Mouse (Mus musculus): ENCODE measurements around the gene Kcnk7.
A peak's percentile ranks its signal among the peaks of the same experiment; 100 is the strongest.

The Kcnk7 gene

DNA sequence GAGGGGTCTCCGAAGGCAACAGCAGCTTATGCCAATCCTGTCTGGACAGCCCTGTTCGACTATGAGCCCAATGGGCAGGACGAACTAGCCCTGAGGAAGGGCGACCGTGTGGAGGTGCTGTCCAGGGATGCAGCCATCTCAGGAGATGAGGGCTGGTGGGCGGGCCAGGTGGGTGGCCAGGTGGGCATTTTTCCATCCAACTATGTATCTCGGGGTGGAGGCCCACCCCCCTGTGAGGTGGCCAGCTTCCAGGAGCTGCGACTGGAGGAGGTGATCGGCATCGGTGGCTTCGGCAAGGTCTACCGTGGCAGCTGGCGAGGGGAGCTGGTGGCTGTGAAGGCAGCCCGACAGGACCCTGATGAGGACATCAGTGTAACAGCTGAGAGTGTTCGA is 13.8 kb upstream of the Kcnk7 start:
- DNase-seq: no peak

DNA sequence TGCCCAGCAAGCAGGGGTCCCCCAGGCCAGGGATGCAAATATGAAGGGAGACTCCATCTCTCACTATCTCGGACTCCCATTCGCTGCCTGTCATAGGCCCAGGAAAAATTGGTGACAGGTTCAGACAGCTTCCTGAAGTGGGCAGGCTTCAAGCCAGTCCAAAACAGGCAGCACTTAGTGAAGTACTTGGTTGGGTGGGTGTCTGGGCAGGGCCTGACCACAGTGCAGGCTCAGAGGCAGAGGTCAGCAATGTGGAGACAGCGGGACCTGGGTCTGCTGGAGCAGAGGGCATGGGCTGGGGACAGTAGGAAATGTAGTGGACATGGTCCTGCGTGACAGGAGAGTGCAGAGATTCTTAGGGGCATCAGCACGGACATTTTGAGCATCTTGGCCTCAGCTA is 12.6 kb upstream of the Kcnk7 start:
- DNase-seq: peak; percentile 29

DNA sequence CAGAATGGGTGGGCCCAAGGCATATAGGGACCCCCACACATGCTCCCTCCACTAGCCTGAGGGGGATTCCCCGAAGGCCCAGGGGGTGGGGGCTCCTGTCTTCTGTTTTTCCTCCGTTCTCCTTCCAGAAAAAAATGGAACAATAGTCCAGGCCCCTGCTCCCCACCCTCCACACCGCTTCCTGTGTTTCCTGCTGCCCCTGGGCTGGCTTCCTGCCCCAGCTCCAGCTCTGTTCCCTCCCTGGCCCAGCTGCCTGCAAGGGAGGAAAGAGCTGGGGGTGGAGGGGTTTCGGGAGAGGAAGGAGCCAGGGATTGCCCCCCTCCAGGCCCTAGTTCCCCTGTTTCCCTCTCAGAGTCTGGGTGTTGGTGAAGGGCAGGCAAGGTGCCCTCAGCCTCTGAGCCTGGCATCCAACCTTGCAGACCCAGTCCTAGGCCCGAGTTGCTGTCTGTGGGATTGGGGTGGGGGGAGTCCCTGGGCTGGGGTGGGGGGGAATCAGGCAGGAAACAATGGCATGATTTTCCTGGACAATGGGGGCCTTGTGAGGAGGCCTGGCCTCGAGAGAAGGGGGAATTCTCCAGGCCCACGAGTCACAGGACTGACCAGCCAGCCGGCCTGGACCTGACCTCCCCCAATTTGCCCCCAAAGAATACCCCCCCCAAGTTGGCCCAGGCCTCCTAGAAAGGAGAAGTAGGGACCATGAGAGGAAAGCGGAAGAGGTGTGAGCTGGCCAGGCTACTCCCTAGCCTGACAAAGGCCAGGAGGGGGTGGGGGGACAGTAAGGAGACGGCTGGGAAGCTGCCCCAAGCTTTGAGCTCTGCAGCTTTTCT is 11.9 kb upstream of the Kcnk7 start:
- DNase-seq: peak; percentile 82

DNA sequence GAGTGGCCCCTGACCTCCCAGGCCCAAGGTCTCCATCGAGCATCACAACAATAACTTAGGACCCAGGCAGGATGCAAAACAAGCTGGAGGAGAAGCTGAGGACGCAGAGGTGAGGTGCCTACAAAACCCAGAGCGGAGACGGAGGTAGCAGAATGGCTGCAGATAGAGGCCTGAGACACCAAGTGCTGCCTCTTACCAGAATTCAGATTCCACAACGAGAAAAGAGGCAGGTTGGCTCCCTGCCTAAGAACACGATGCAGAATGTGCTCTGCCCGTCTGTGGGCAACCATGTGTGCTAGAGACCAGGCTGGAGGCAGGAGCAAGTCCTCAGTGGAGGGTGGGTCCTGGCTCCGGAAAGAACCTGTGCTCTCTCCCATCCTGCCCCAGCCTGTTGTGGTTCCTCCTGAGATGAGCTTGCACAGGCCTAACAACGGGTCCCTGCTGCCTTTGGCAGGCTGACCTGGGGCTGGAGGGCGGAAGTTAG is 11.2 kb upstream of the Kcnk7 start:
- DNase-seq: peak; percentile 17

DNA sequence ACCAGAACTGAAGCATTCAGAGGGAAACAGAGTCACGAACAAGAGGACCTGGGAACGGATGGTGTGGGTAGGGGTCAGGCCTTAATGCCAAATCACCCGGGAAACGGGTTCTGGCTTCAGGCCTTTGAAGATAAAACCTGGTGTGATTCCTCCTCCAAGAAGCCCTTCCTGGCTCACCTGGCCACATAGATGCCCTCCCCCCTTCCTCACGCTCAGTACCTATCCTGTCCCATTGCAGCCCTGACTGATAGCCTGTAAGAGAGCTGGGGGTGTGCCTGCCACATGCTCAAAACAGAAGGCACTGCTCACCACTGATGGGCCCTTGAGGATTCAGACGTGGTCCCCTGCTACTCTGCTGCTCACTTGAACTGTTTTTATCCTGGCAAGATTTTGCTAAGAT is 10.4 kb upstream of the Kcnk7 start:
- no peak for DNase-seq

DNA sequence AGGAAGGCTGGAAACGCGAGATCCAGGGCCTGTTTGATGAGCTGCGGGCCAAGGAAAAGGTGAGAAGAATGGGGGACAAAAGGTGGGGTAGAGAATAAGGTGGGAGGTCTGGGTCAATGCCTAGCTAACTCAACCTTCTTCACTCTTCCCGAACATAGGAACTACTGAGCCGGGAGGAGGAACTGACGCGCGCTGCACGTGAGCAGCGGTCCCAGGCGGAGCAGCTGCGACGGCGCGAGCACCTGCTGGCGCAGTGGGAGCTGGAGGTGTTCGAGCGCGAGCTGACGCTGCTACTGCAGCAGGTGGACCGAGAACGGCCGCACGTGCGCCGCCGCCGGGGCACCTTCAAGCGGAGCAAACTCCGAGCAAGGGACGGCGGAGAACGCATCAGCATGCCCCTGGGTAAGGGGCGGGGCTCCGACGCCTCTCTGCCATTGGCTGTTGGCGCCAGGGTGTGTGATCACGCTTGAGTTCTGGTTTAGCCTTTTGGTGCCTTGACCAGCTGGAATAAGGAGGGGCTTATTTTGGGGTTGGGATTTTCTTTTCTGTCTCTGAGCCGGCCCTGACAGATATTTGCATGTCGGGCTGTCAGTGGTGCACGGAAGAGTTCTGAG is 8.2 kb upstream of the Kcnk7 start:
- no peak for DNase-seq

DNA sequence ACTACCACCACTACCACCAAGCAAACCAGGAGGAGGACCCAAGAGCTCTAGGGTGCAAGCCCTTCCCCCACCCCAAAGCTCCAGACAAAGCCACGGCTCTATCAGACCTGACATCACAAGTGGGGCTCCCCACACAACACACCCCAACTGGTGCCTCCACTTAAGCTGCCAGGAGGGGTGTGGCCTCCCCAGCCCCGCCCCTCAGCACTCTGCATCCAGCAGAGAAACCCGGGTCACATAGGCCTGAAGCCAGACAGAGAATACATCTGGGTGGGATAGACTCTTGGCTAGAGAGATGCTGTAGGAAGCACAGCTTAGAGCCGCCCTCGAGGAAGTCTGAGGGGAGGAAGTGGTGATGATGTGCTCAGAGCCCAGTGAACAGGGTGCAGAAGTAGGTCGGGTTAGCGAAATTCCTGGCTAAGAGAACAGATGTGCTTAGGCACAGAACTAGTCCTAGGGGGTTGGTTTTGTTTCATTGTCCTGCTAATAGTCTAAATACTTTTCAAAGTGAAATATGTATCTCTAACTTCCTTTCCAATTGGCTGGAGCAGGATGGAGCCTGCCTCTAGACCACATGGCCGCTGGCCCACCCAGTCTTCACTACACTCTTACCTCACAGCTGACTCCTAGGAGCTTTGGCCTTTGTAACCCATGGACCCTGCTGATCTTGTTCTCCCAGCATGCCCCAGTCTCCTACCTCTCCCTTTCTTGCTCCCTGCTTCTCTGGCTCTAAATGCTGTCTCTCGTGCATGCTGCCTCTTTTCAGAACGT is 819 bp downstream of the Kcnk7 start:
- peak; percentile 61 for DNase-seq

DNA sequence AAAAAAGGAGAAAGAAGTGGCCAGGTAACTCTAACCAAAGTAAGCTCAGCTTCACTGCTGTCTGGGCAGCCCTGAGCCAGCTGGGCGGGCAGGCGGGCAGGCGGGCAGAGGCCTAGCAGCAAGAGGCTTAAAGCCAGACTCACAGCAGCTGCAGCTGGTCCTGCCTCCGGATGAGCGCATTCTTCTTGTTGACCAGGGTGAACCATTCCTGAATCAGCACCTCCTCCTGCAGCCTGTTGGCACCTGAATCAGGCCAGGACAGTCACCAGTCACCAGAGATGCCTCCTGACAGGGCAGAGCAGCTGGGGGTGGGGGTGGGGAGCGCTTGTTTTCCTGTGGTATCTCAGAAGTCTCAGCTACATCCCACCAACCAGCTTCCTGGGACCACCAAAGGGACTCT is 5.9 kb downstream of the Kcnk7 start:
- DNase-seq: no peak

DNA sequence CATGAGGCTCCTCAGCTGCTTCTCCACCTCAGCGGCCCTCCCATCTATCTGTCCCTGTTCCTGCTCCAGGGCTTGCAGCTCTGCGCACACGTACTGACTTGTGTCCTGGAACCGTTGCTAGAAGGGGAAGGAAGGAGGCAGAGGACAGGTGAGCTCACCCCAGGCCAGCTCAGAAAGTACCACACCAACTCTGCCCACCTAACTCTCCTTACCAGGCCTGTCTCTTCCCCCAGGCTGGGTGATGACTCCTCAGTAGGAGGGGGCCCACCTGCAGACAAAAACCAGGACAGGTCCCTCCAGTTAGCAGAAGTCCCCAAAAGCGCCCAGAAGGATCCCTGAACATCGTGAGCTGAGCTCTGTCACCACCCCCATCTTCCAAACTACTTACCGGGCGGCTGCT is 6.4 kb downstream of the Kcnk7 start:
- no peak for DNase-seq

DNA sequence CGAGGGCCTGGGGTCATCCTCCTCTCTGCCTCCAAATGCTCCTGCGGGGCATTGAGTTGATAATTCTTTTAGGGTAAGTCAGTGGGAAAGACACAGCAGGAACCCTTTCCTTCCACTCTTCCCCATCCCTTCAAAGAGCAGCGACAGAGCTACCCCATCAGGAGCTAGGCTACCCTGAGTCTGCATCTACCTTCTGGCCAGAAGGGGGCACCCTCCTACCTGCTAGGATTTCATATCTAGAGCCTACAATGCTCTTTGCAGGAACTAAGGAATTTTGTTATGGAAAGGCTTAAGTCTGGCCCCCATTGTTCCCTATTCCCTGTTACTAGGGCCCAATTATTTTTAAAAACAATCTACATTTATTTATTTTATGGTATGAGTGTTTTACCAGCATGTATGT is 7.1 kb downstream of the Kcnk7 start:
- DNase-seq: peak; percentile 95

DNA sequence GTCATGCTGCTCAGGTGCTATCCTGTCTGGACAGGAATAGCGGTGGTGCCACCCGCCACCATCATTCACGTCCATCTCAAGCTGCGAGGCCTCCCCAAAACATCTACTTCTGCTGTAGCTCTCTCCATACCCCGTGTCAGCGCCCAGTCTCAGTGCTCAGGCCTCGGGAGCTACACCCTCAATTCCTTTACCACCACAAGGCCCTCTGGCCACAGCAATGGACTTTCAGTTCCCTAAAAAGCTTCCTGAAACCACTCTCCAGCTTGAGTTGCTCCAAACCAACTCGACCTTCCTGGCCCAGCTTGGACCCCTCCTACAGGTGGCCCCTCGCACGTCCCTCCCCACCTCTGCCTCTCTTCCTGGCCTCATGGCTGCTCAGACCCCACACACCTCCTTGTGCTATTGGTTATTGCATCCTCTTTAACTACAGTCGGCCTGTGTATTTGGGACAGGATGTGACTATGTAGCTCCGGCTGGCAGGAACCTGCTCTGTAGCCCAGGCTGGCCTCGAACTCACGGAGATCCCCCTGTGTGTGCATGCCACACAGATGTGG is 7.8 kb downstream of the Kcnk7 start:
- DNase-seq: peak; percentile 48

DNA sequence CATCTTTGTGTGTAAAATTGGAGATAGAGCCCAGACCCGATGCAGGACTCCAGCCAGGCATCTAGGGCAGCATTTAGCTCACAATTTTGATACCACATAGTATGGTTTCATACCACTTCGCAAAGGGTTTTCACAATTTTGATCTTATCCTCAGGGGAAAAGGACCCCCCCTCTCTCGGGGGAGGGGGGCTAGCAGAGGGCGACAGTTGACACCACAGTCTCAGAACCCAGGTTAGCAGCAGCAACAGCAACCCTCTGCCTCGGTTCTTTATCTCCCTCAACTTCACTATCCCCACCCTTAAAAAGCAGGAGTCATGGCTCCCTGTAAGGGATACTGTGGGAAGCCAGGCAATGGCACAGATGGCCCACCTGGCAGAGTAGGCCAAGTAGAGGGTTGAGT is 9.1 kb downstream of the Kcnk7 start:
- DNase-seq: no peak

DNA sequence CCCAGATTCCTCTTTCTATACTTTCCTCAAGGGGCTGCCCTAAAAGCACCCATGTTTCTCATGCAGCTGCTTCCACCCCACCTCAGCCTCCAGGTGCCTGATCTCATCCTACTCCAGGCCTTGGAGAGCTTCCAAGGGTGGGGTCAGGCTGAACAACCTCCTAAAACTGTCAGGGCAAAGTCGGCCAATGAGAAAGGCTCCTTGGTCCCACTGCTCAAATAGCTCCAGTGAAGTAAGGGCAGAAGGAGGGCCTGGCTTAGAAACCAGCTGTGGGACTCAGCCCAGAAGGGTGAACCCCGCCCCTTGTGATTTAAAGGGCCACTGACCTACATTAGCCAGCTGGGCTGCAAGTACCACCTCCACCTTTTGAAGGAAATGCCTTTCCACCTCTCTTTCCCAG is 9.6 kb downstream of the Kcnk7 start:
- DNase-seq: peak; percentile 93

DNA sequence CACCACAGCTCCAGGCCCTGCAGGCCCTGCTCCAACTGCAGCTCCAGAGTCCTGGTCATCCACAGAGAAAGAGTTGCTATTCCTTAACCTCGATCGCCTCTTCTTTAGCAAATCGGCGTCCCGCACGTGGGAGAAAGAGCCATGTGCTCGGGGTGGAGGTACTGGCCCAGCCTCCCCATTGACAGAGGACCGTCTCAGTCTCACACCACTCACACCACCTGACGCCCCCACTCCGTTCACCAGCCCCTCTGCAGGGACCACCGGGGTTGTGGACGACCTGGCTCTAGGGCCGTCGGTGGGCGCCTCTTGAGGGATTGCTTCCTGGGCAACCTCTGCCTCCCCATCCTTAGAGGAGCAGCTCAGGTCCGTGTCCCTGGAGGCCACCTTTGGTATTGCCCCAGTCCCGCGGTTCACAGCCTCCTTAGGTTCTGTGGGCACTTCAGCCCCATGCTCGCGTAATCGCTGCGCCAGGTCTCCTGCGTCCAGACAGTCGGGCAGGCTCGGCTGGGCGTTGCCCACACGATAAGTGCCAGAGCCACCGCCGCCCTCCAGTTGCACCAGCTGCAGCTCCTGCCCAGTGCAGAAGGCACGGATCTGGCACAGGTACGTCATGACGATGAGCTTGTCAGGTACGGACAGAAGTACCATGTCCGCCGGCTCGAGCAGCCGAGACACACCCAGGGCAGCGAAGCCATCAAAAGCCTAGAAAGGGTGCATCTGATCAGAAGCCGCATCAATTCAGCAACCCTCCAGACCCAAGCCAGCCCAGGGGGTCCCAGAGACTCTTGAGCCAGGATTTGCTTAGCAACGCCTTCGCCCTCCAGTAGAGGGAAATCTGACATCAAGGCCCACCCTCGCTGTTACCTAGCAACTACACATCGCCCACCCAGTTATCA is 11.9 kb downstream of the Kcnk7 start:
- peak; percentile 69 for DNase-seq

DNA sequence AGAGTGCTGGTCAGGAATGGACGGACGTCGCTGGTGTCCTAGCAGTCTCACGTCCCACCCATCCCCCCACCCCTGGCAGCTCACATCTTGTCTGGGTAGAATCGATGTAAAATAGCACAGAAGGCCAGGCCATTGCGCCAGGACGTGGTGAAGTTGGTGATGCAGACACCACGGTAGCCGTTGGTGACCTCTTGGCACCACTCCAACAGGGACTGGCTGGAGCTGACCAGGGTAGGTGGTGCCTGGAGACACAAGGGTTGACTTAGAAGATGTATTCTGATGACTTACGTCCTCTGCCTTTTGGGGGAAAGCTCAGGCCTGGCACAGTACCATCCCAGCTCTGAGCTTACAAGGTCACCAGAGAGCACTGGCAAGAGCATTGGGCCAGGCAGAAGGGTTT is 12.8 kb downstream of the Kcnk7 start:
- DNase-seq: no peak

DNA sequence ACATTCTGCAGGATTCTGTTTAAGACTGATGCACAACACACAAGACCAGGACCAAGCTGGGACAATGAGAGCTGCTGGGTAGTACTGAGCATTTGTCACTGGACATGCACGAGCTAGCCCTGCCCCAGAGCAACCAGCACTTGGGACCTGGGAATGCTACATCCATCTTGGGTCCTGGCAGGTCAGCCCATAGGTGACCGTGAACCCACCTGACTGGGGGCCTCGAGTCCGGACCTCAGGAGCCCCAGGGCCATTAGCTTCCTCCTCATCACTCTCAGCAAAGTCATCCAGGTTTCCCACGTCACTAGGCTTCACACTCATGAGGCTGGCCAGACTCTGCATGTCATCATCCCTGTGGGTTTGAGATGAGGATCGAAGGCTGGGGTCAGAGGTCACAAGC is 17.1 kb downstream of the Kcnk7 start:
- no peak for DNase-seq

DNA sequence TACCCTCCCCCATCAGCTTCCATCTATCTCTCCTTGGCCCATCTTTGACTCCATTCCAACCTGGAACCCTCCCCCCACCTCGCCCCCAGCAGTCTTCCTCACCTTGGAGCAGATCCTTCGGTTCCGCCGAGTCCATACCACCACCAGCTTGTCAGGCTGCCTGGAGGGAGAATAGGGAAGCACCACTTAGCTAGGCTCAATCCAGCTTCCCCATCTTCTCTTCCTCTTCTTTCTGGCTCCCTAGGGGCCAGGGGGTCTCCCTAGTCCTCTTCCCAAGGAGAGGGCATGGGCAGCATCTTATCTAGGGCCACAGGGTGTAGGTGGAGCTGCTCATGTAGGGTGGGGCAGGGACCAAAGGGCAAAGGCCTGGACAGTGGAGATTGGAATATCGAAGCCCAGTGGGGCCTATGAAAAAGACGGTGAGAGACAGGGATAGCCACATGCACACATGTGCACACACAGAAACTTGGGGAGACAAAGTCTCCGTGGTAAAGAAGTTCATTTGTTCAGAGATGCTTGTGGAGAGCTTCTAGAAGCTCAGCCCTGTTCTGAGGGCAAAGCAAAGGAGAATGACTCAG is 18.8 kb downstream of the Kcnk7 start:
- no peak for DNase-seq

DNA sequence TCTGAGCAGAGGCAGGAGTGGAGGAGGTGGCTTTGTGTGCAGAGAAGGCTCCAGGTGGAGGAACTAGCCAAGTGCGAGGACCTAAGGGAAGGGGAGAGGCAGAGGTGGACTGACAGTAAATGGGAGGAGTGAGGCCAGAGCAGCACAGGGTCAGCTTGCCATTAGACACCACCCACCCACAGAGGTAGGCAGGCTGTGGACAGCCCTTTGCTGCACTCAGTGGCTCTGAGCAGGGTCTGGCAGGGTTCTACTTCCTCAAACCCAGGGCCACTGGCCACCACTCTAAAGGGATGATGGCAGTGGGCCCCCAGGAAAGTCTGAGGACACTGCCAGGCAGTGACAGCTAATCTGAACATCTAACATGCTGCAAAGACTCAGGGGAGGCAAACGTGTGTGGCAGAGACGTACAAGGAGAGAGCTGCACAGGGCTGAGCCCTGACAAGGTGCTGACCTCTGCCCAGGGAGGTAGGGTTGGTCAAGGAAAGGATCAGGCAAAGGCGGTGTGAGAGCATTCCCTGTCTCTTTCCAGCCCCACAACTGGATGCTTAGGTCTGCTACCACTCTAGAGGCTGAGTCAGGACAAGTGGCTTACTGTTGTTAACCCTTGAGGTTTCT is 19.9 kb downstream of the Kcnk7 start:
- no peak for DNase-seq

DNA sequence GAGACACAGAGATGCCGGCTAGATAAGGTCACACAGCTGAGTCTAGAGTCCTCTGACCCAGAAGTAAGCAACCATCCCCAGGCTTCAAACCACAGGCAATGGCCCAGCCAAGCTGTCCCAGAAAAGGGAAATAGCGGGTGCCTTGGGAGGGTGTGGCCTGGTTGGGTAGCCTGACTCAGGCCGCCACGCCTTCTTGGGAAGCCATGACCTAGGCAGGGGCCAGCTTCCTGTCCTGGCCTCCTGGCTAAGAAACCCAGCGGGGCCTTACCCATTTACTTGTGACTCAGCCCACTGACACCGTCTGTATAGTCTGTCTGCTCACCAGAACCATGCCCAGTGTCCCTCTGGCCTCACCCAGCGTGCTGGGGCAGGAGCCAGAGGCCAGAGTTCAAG is 20.4 kb downstream of the Kcnk7 start:
- peak; percentile 93 for DNase-seq

DNA sequence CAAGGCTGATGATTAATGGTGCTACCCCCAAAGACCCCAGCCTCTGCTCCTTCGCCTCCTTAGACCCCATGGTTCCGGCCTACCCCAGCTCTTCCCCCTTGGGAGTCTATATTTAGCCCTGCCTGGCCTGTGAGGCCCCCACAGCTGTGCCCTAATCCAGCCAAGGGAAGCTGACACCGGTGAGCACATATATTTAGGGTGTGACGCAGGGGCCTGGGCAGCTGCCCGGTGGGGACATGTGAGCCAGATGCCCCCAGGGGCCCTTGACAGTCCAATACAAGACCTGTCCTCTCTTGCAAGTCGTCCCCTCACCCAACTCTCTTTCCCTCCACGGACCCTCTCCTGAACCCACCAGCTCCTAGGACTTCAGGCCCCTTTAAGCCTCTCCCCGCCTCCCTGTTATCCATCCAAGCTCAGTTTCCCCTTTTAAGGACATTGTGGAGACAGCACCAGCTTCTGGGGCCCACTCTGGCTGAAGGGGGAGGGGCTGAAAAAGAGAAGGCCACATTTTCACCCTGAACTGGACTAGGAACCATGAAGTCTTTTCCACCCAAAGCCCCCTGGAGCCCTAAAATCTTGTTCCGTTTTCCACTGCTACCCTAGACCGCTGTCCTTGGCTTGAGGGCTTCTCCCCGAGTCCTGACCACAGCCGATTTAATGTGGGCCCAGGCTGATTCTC is 21.0 kb downstream of the Kcnk7 start:
- peak; percentile 49 for DNase-seq

Data from lung, postnatal 36 days (tissue).